Mouse (Mus musculus): Measurements from ENCODE around the gene Serpinb1a. TPM values are rescaled to one million over a fixed set of nuclear protein-coding genes. Genes with fewer than 3 reads are reported as not detected.

Gene Serpinb1a
- polyA plus RNA-seq, 1 experiment from 2014 or later, result 2.6 TPM

GRCm38 (mm10) chr13:32827111-32827822, 23.7 kb downstream of the Serpinb1a start:
- Histone ChIP-seq H3K9me3 (ENCODE audit: control insufficient read depth, low read length) (no peaks in the 10 kb centered on the region), H3K27me3 (ENCODE audit: control insufficient read depth, insufficient read depth, low read length) (no peaks in the 10 kb centered on the region), H3K9ac (no peak overlapping the region), H3K4me1 (replicated peaks; ENCODE audit: control insufficient read depth, insufficient read depth, low read length) (no peaks in the 10 kb centered on the region), H3K36me3 (replicated peaks; ENCODE audit: control insufficient read depth, insufficient read depth) (no peaks in the 10 kb centered on the region), H3K4me3 (replicated peaks; ENCODE audit: low read length) (no peak overlapping the region), H3K4me2 (replicated peaks) (no peak overlapping the region), H3K27ac (no peak overlapping the region)
- DNase-seq (ENCODE audit: low spot score) (no peak), ATAC-seq (ENCODE audit: low FRiP score) (no peak)
- WGBS, result 79% methylated on average over 3 of the region's 3 CpGs

- DNase-seq (ENCODE audit: low spot score) (no peak), ATAC-seq (ENCODE audit: low FRiP score) (no peak)
- Histone ChIP-seq H3K4me3 (replicated peaks; ENCODE audit: low read length) (no peak overlapping the region), H3K27ac (no peak overlapping the region), H3K9ac (no peak overlapping the region), H3K9me3 (ENCODE audit: control insufficient read depth, low read length) (no peaks in the 10 kb centered on the region), H3K36me3 (replicated peaks; ENCODE audit: control insufficient read depth, insufficient read depth) (peaks cover 11% of the 10 kb centered on the region), H3K4me1 (replicated peaks; ENCODE audit: control insufficient read depth, insufficient read depth, low read length) (no peaks in the 10 kb centered on the region), H3K27me3 (ENCODE audit: control insufficient read depth, insufficient read depth, low read length) (no peaks in the 10 kb centered on the region), H3K4me2 (replicated peaks) (no peak overlapping the region)
- WGBS, result 93% methylated on average over 8 of the region's 8 CpGs
These were observed 25.4 kb downstream of the Serpinb1a start for GRCm38 (mm10) chr13:32825546-32825945.

- no peaks in the 10 kb centered on the region for H3K9me3 ChIP-seq (ENCODE audit: control insufficient read depth, low read length)
- ATAC-seq (ENCODE audit: low FRiP score) (no peak), DNase-seq (ENCODE audit: low spot score) (no peak)
- H3K36me3 ChIP-seq (replicated peaks; ENCODE audit: control insufficient read depth, insufficient read depth), result peaks cover 20% of the 10 kb centered on the region
- H3K27ac ChIP-seq, result no peak overlapping the region
- no peak overlapping the region for H3K4me2 ChIP-seq (replicated peaks)
- no peak overlapping the region for H3K4me3 ChIP-seq (replicated peaks; ENCODE audit: low read length)
- H3K27me3 ChIP-seq (ENCODE audit: control insufficient read depth, insufficient read depth, low read length), result no peaks in the 10 kb centered on the region
- WGBS, result 80% methylated on average over 6 of the region's 6 CpGs
- no peaks in the 10 kb centered on the region for H3K4me1 ChIP-seq (replicated peaks; ENCODE audit: control insufficient read depth, insufficient read depth, low read length)
- H3K9ac ChIP-seq, result no peak overlapping the region
These were observed 26.3 kb downstream of the Serpinb1a start for GRCm38 (mm10) chr13:32824377-32825330.

DNA sequence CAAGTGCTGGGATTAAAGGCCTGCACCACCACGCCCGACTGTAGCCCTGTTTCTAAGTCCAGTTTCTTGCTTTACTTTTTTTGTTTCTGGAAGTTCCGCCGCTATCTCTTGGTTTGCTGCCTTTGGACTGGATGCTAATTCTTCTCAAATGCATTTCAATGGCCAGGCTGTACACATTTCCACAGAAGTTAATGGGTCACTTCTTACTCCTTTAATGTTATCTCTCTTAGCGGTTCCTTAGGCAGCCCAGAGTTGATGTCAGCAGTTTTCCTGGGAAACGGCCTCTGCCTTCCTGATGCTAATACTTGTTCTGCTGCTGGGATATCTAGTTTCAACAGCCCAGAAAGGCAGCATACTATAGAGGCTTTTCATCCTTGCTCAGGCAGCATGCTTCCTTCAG, 27.9 kb downstream of the Serpinb1a start:
- no peaks in the 10 kb centered on the region for H3K4me1 ChIP-seq (replicated peaks; ENCODE audit: control insufficient read depth, insufficient read depth, low read length)
- WGBS, result 88% methylated on average over 6 of the region's 6 CpGs
- H3K4me3 ChIP-seq (replicated peaks; ENCODE audit: low read length), result no peak overlapping the region
- H3K9ac ChIP-seq, result no peak overlapping the region
- H3K27ac ChIP-seq, result no peak overlapping the region
- H3K9me3 ChIP-seq (ENCODE audit: control insufficient read depth, low read length), result no peaks in the 10 kb centered on the region
- no peak overlapping the region for H3K4me2 ChIP-seq (replicated peaks)
- H3K27me3 ChIP-seq (ENCODE audit: control insufficient read depth, insufficient read depth, low read length), result no peaks in the 10 kb centered on the region
- DNase-seq (ENCODE audit: low spot score), result no peak
- no peak for ATAC-seq (ENCODE audit: low FRiP score)
- H3K36me3 ChIP-seq (replicated peaks; ENCODE audit: control insufficient read depth, insufficient read depth), result peaks cover 35% of the 10 kb centered on the region

GRCm38 (mm10) chr13:32821671-32822070, 29.3 kb downstream of the Serpinb1a start:
- no peak for ATAC-seq (ENCODE audit: low FRiP score)
- H3K36me3 ChIP-seq (replicated peaks; ENCODE audit: control insufficient read depth, insufficient read depth), result peaks cover 49% of the 10 kb centered on the region
- no peak overlapping the region for H3K4me3 ChIP-seq (replicated peaks; ENCODE audit: low read length)
- no peaks in the 10 kb centered on the region for H3K27me3 ChIP-seq (ENCODE audit: control insufficient read depth, insufficient read depth, low read length)
- H3K27ac ChIP-seq, result no peak overlapping the region
- no peaks in the 10 kb centered on the region for H3K9me3 ChIP-seq (ENCODE audit: control insufficient read depth, low read length)
- 100% methylated on average over 4 of the region's 4 CpGs for WGBS
- no peaks in the 10 kb centered on the region for H3K4me1 ChIP-seq (replicated peaks; ENCODE audit: control insufficient read depth, insufficient read depth, low read length)
- H3K9ac ChIP-seq, result no peak overlapping the region
- no peak overlapping the region for H3K4me2 ChIP-seq (replicated peaks)
- no peak for DNase-seq (ENCODE audit: low spot score)

- no peaks in the 10 kb centered on the region for H3K9me3 ChIP-seq (ENCODE audit: control insufficient read depth, low read length)
- peaks cover 64% of the 10 kb centered on the region for H3K36me3 ChIP-seq (replicated peaks; ENCODE audit: control insufficient read depth, insufficient read depth)
- WGBS, result 95% methylated on average over 5 of the region's 5 CpGs
- no peak overlapping the region for H3K27ac ChIP-seq
- H3K4me1 ChIP-seq (replicated peaks; ENCODE audit: control insufficient read depth, insufficient read depth, low read length), result no peaks in the 10 kb centered on the region
- ATAC-seq (ENCODE audit: low FRiP score) (no peak), DNase-seq (ENCODE audit: low spot score) (no peak)
- no peaks in the 10 kb centered on the region for H3K27me3 ChIP-seq (ENCODE audit: control insufficient read depth, insufficient read depth, low read length)
- no peak overlapping the region for H3K9ac ChIP-seq
- H3K4me3 ChIP-seq (replicated peaks; ENCODE audit: low read length), result no peak overlapping the region
- no peak overlapping the region for H3K4me2 ChIP-seq (replicated peaks)
These were observed 31.1 kb downstream of the Serpinb1a start for GRCm38 (mm10) chr13:32819926-32820325.

DNA sequence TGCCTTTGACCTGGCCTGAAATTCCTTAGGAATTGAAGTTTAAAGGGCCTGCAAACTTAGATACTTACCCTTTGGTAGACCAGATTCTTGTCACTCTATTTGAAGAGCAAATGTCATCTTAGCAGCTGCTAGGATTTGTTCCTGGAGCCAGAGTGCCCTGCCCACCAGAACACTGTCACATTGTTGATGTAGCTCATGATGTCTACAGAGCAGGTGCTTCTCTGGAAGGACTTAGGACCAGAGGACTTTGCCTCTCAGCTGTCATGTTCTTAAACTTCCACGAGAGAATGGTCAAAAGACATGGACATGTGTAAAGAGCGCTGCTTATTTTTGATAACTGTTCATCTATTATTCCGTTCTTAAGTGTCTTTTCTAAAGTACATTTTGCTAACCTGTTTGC, 31.7 kb downstream of the Serpinb1a start:
- H3K9ac ChIP-seq, result no peak overlapping the region
- H3K27ac ChIP-seq, result no peak overlapping the region
- no peaks in the 10 kb centered on the region for H3K9me3 ChIP-seq (ENCODE audit: control insufficient read depth, low read length)
- H3K4me2 ChIP-seq (replicated peaks), result no peak overlapping the region
- ATAC-seq (ENCODE audit: low FRiP score) (no peak), DNase-seq (ENCODE audit: low spot score) (no peak)
- 97% methylated on average over 3 of the region's 3 CpGs for WGBS
- no peaks in the 10 kb centered on the region for H3K4me1 ChIP-seq (replicated peaks; ENCODE audit: control insufficient read depth, insufficient read depth, low read length)
- H3K4me3 ChIP-seq (replicated peaks; ENCODE audit: low read length), result no peak overlapping the region
- H3K36me3 ChIP-seq (replicated peaks; ENCODE audit: control insufficient read depth, insufficient read depth), result peaks cover 67% of the 10 kb centered on the region
- no peaks in the 10 kb centered on the region for H3K27me3 ChIP-seq (ENCODE audit: control insufficient read depth, insufficient read depth, low read length)

DNA sequence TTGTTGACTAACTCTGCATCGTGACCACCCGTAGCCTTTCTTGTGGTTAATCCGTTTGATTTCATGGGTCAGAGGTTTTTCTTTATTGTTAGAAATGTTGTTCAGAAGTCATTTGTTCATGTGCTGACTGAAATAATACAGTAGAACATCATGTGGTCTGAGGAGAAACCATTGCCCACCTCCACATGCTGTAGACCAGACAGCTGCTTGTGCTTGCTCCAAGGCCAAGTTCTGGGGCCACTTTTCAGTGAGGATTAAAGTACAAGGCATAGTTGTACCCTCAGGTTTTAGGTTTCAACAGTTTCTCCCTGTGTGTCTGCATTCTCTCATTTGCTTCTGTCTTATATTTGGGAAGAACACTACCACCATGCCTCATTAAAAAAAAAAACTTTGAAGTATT, 43.4 kb downstream of the Serpinb1a start:
- Histone ChIP-seq H3K4me2 (replicated peaks) (no peak overlapping the region), H3K9me3 (ENCODE audit: control insufficient read depth, low read length) (no peaks in the 10 kb centered on the region), H3K27me3 (ENCODE audit: control insufficient read depth, insufficient read depth, low read length) (no peaks in the 10 kb centered on the region), H3K9ac (no peak overlapping the region), H3K36me3 (replicated peaks; ENCODE audit: control insufficient read depth, insufficient read depth) (peaks cover 48% of the 10 kb centered on the region), H3K27ac (no peak overlapping the region), H3K4me1 (replicated peaks; ENCODE audit: control insufficient read depth, insufficient read depth, low read length) (peaks cover 18% of the 10 kb centered on the region), H3K4me3 (replicated peaks; ENCODE audit: low read length) (no peak overlapping the region)
- DNase-seq (ENCODE audit: low spot score) (no peak), ATAC-seq (ENCODE audit: low FRiP score) (no peak)
- 41% methylated on average over 3 of the region's 3 CpGs for WGBS

GRCm38 (mm10) chr13:32806820-32807219, 44.2 kb downstream of the Serpinb1a start:
- no peak overlapping the region for H3K27ac ChIP-seq
- WGBS, result 75% methylated on average over 7 of the region's 7 CpGs
- peaks cover 45% of the 10 kb centered on the region for H3K36me3 ChIP-seq (replicated peaks; ENCODE audit: control insufficient read depth, insufficient read depth)
- no peak overlapping the region for H3K4me2 ChIP-seq (replicated peaks)
- no peak overlapping the region for H3K4me3 ChIP-seq (replicated peaks; ENCODE audit: low read length)
- H3K9ac ChIP-seq, result no peak overlapping the region
- H3K27me3 ChIP-seq (ENCODE audit: control insufficient read depth, insufficient read depth, low read length), result no peaks in the 10 kb centered on the region
- ATAC-seq (ENCODE audit: low FRiP score) (no peak), DNase-seq (ENCODE audit: low spot score) (no peak)
- peaks cover 18% of the 10 kb centered on the region for H3K4me1 ChIP-seq (replicated peaks; ENCODE audit: control insufficient read depth, insufficient read depth, low read length)
- H3K9me3 ChIP-seq (ENCODE audit: control insufficient read depth, low read length), result no peaks in the 10 kb centered on the region

Measured in hindbrain, embryonic 14.5 days (tissue).